Mouse (Mus musculus) CD4-positive helper T cell, adult 2 months (primary cell): ENCODE results near the gene Galnt17.
A peak's percentile ranks its signal among the peaks of the same experiment; 100 is the strongest.

Experiments
- DNase-seq: peaks from one replicate; pipeline ENCODE4 v3.0.0-alpha.2; 2012; ENCODE audit warnings: low read depth, missing footprints, low spot score

Gene Galnt17

DNA sequence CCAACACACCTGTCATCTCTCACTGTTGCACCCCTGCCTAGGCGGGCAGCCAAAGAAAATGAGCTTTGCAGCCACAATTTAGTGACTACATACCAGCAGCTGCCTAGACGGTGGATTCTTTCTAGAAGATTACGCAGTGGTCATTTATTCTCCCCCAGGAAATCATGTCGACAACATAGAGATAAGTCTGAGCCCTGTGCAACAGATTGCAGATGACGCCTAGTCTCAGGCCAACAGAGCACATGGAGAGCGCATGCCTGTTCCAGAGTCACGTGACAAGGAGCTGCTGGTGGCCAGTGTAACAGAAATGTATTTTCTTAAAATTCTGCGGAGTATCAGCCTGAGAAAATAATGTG, 380.5 kb downstream of the Galnt17 start:
- no peak for DNase-seq

DNA sequence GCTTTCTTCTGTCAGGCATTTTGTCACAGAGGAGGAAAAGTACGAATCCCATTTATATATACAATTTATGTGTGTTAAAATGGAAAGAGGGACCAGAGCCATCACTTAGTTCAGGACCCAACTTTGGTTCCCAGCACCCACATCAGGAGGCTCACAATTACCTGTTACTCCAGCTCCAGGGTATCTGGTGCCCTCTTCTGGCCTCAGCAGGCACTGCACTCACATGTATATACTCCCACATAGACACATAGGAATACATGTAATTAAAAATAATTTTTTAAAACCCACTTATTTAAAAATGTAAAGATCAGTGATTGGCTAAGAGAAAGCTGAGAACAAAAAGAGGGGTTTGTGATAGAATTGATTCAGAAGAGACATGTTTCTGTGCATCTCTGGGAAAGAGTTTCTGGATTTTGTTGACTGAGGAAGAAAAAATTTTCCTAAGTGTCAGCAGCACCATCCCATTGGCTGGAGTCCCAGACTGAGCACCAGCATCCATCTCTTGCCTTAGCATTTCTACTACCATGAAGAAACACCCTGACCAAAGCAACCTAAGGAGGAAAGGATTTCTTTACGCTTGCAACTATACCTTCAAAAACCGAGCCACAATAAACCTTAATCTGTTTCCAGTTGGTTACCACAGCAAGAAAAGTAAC, 381.0 kb downstream of the Galnt17 start:
- no peak for DNase-seq

DNA sequence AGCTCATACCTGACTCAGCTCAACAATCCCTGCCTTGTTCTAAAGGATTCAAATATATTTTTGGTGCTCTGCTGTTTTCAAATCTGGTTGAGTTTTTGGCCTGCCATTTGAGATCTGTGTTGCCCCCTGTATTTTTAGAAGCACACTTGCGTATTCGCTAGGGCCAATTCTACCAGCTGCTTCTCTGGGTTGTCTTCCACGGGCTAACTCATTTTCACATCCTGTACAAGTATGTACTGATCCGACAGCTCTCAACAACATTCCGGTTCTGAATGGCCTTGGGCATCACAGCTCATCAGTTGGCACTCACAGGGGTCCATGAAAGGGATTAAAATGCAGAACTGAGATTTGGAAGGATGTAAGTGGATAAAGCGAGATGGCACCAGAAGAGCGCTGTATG, 382.6 kb downstream of the Galnt17 start:
- DNase-seq: no peak

DNA sequence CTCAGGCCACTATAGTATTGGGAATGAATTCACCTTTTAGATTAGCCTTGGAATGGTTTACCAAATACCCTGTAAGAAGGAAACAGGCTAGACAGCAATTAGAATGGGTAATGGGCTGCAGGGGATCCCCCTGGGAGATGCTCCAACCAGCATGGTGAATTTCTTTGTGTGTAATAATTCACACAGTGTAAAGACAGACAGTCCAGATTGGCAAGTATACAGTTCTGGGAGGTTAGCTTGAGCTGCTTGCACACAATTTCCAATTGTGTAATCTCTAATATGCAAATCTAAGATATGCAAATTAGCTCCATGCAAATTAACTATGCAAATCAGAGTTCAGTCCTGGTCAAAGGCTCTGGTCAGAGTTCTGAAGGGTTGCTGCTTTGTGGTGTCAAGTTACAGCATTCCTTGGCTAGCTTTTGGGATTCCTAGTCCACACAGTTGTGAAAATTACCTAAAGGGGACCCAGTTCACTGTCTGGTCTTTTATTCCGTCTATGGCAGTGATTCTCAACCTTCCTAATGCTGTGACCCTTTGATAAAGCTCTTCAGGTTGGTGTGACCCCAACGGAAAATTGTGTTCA, 384.0 kb downstream of the Galnt17 start:
- DNase-seq: no peak

DNA sequence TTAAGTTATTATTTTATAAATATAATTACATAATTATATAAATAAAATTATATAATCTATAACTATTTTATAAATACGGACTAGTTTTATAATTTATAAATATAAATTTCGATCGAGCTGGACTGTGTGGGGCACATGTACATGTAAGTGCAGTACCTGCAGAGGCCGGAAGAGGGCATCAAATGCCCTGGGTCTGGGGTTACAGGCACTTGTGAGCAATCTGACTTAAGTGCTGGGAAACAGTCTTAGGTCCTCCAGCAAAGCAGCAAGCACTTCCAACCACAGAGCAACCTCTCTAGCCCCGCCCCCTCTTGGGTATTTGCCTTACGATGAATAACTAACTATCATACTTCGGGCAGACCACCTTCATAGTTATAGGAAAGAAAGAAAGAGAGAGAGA, 388.3 kb downstream of the Galnt17 start:
- no peak for DNase-seq

DNA sequence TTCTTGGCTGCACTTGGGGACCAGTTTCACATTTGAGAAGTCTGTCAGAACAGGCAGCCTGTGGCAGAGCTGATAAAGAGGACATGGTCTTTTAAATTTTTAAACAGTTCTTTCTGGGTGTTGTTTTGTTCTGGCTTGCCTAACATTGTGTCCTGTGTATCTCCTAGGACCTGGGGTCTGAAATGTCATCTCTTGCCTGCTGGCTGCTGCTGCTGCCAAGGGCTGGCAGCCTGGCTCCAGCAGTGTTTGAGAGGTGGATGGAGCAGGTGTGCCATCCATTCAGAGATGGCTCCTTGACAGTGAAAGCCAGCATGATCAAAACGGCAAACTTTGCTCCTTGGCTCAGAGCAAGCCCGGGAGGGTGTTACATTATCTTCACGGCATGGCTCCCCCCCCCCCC, 393.7 kb downstream of the Galnt17 start:
- DNase-seq: no peak

DNA sequence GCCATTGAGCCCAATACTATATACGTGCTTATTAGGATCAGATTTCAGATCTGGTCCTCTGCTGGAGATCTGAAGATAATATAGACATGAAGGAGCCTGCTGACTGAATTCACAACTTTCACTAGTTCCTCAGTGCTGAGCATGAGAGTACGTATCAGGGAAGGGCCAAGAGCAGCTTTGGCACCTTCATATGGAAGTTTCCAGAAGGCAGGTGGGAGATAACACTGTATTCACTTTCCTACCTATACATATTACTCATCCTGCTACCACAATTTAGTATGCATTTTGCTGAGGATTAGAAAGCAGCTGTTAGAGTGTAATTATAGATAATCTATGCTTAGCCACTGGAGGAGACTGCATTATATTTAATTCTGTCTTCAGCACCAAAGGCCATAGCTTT, 396.7 kb downstream of the Galnt17 start:
- DNase-seq: no peak

DNA sequence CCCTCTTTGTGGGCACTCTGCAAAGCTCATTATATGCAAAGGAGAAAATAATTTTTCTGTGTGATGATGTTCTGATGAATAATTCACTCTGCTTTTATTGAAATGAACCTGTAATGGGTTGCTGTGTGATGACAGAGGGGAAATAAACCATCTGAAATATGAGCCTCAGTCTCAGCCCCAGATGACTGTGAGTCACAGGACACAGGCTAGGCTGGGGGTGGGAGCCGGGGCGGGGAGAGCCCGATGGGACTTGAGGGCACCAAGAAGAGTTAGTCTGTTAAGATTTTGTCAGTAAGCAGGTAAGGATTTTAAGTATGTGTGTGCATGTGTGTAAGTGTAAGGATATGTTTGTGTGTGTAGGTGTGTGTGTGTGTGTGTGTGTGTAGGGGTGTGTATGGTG, 406.6 kb downstream of the Galnt17 start:
- DNase-seq: no peak

DNA sequence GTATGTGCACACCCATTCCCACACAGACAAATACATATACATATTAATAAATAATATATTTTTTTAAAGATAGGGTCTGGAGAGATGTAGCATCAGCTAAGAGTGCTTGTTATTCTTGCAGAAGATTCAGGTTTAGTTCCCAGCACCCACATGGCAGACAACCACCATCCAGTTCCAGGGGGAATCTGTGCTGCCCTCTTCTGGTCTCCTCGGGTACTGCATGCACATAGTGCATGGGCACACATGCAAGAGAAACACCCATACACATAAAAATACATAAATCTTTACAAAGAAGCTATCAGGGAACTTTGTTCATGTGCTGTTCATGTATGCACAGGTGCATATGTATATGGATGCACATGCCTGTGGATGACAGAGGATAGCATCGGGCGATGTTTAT, 412.3 kb downstream of the Galnt17 start:
- no peak for DNase-seq

DNA sequence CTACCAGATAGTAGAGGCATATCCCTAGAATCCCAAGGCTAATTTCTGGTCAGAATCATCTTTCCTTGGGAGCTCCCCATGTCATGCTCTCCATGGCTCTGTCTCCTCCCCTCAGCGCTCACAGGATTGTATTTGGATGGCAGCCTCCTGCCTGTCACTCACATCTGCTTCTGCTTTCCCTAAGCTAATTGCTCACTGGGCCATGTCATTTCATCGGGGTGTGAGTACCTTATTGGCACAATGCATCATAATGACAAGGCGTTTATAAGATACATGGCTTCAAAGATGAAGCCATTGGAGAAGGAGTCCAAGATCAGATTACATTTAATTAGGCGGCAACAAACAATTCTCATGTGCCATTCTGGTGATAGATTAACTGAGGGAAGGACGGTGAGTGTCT, 416.6 kb downstream of the Galnt17 start:
- DNase-seq: no peak

DNA sequence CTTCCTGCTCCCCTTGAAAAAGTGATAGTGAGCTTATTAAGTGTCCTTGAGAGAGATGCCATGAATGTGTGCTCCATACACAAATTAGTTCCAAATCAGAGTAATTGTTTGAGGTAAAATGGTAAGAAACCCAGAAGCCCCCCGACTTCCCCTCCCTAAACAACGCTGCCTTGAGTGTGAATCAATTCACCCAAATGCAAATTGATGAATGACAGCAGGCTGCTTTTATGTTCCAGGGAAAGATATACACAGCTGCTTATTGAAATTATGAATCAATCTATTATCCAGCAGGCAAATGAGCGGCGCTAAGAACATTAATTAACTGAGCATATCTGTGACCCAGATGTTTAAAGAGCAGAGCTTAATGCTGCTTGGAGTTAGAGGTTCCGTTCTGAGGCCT, 428.0 kb downstream of the Galnt17 start:
- DNase-seq: no peak

DNA sequence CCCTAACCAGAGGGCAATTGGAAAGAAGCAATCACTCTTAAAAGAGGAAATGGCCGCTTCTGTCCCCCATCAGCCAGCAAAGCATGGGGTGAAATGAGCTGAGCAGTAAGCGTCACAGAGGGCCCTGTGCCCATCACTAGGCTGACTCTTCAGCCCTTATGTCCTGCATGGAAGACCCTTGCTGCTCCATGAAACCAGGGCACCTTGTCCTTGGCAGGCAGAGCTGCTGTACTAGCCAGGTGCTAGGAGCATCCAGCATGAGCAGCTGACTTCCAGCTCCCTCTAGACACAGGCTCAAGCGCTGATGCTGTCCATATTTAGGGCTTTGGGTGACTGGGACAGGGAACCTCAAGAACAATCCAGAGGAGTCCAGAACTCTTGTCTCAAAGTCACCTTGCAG, 432.9 kb downstream of the Galnt17 start:
- no peak for DNase-seq

DNA sequence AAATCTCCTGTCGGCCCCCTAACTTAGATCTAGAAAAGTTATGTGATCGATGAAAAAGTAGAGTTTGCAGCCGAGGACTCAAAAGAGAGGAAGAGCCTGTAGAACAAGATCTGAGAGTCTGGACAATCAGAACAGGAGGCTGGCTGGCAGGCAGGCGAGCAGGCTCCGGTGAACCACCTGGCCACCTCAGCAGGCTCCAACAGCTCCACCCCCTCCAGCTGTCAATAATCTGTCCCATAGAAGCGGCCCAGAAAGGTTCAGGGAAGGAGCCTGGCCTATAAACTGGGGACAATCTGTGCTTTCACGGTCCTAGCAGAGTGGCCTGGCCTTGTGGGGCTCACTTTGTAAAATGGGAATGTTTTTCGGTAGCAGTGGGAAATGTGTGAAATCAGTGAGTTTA, 437.2 kb downstream of the Galnt17 start:
- no peak for DNase-seq

DNA sequence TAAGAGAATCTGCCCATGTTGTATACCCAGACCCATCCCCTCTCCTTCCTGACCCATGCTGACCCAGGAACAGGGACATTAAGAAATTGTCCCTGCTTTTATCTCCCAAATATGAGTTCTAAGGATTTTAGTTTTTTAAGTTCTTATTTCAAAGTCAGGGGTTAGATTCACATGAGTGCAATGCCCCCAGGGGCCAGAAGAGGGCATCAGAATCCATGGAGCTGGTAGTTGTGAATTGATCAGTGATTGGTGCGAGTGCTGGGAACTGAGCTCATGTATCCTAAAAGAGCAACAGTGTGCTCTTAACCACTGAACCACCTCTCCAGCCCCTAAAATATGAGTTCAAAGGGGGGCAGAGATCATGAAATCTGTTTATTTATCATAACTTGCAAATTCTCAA, 438.4 kb downstream of the Galnt17 start:
- DNase-seq: no peak

DNA sequence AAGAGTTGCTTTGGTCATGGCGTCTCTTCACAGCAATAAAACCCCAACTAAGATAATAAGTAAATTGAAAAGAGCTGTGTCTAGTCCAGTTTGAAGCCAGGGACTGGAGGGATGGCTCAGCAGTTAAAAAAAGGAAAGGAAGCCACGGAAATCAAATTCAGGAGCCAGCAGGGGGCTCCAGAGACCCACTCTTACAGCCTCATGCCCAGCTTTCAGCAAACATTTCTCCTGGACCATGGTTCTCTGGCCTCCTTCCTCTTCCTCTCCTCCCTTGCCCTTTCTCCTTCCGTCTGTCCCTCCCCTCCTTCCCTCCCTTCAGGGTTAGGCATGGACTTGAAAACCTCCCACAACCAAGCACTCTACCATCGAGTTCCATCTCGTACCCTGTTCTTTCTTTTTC, 446.0 kb downstream of the Galnt17 start:
- no peak for DNase-seq

DNA sequence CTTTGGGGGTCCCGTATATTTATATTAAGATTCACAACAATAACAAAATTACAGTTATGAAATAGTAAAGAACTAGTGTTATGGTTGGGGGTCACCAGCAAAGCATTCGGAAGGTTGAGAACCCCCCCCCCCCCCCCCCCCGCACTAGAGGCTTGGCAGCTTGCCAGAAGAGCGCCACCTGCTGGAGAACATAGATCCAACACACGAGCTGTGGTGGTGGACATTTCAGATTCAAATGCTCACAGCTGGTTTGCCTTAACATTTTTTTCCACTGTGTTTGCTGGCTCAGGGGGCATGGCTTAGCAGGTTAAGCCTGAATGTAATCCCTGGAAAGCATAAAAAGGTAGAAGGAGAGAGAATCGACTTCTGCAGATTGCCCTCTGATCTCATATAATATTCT, 448.6 kb downstream of the Galnt17 start:
- DNase-seq: no peak

DNA sequence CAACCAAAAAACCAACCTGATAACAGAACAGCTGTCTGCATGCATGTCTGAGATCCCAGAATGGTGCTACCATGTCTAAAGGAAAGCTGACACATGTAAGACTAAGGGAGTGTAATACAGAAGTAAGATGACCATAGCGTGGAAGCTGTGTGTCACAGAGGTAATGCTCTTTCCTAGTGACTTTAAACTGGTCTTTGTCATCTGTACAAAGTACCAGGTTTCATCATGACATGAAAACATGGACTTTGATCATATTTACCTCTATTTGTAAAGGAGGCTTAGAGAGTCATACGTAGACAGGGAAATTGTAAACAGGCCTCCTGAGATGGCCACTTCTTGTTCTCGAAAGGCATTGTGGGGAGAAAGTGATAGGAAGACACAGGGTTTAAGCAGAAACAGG, 449.6 kb downstream of the Galnt17 start:
- DNase-seq: no peak

DNA sequence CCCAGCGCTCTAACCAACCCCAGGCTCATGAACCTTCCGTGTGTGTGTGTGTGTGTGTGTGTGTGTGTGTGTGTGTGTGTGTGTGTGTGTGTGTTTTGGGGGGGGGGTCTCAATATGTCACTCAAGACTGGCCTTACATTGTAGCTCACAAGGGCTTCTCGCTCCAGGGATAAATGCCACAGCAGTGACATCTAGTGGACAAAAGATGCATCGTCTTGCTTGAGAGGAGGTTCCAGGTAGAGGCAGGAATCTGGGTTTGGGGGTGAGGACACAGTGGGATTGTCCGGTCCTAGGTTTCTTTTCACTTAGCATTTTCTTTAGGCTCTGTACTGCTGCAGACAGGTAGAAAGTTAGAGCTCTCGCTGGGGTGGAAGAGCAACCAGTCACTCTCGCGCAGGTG, 450.1 kb downstream of the Galnt17 start:
- peak; percentile 6 for DNase-seq

DNA sequence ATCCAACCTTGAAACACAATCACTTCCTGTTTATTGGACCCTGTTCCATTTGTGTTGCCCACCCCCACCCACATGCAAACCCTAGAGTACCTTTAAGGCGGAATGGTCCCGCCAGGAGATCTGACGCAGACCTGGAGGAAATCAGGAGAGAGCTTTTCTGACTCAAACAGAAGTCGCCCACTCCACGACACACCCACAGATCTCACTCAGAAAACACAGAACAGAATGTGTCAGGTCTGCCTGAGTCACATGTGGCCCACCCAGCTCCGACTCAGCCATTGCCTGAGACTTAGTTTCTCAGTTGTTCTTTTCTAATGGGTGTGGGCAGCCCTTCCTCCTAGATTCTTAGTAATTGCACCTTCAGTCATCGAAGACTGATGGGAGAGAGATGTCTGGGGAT, 453.9 kb downstream of the Galnt17 start:
- no peak for DNase-seq

DNA sequence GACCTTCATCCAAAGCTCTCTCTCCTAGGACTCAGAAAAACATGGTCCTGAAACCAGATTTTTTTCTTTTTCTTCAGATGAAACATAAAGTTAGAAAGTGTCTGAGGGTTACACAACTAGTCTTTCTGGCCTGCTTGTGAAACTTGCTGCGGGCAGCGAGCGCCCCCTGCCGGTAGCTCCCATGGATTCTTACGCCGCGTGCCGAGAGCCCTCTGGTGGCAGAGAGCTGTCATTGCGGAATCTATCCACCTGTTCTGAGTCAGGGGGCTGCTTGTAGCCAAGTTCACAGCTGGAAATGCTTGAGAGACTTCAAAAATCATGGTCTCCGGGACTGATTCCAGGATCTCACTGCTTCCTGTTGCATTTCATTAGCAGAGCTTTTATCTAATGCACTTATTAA, 454.9 kb downstream of the Galnt17 start:
- peak; percentile 46 for DNase-seq

DNA sequence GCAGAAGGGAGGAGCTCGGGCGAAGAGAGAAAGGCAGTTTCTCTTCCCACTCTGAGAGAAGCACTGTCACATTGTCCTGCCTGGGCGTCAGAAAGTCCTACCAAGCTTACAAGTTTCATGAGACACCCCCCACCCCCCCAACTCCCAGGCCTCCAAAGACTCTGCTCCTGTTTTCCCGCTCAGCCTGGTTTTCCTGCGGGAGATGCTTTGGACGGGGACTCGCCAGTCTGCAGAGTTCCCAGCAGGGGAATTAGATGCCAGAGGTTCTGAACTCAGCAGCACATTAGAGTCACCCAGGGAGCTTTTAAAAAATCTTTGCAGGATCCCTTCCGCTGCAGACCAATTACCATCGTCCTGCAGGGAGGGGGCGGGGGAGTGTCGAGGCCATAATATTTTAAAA, 456.1 kb downstream of the Galnt17 start:
- DNase-seq: no peak

DNA sequence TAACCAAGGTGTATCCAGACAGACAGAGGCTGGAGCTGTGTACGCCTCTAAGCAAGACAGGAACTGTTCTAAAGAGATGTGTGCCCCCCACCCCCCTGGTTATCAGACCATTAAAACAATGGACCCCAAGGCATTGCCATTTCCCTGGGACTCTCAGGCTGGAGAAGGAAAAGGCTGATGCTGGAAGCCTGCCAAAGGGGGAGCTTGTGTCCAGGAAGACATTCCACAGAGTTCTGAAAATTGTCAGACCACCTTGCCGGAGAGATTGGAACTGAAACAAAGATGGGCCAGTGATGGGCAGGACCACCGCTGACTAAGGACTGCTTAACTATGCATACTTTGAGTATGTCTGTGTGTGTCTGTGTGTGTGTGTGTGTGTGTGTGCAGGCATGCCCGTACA, 458.7 kb downstream of the Galnt17 start:
- DNase-seq: no peak

DNA sequence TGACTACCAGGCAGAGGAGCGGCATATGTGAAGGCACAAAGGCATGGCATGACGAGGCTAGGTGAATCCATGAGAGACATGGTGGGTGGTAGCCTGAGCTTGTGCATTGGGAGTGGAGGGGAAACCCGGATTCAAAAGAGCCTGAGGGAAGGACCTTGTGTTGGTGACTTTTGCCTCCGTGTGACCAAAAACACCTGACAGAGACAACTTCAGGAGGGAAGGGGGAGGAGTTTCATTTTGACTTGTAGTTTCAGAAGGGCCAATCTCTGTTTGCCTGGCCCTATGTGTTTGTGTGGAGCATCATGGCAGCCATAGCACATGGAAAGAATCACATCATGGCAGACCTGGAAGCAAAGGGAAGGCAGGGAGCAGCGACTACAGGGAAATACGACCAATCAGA, 459.7 kb downstream of the Galnt17 start:
- no peak for DNase-seq

DNA sequence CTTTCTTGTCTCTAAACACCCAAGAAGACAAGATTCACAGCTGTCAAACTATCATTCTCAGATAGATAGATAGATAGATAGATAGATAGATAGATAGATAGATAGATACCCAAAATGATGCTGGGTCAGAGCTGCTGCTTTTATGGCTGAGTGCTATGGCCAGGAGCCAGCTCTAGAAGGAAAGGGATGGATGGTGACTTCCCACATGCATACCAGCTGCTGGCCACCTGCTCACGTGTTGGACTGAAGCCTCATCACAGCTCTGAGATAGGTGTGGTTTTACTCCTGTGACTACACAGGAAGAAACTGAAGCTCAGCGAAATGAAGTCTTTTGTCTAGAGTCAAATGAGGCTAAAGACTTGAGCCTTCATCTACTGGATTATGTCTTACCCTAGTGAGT, 482.5 kb downstream of the Galnt17 start:
- DNase-seq: no peak
